Comparison of ENCODE assay signal across 8 mouse cellular contexts in genomic region chr15:25984734-25985492, GRCm38 (mm10). TPM values are rescaled to one million over a fixed set of nuclear protein-coding genes. Genes with fewer than 3 reads are reported as not detected.
A peak's percentile ranks its signal among the peaks of the same experiment; 100 is the strongest.
DNase-seq lines count a peak whose midpoint lies in the region; ATAC-seq and TF ChIP-seq lines count a peak whose summit lies in the region.

No protein-coding gene starts in this region.

- DNase-seq in kidney, postnatal 10 days = no peak
- peak; percentile 8 for DNase-seq in fibroblast of lung, adult 2 months (ENCODE audit: low read depth)
- no peak for DNase-seq in urinary bladder, adult 2 months (ENCODE audit: low spot score)
- no peak for DNase-seq in adrenal gland, postnatal 4 days (ENCODE audit: low spot score in 2 of 2)

- peak overlapping the region; percentile 90 for H3ac ChIP-seq in myocyte (ENCODE audit: control insufficient read depth, insufficient read length)

- peak overlapping the region; percentile 97 for H3K9ac ChIP-seq in kidney, embryonic 16.5 days (replicated peaks; ENCODE audit: low read length)
- peak overlapping the region; percentile 93 for H3K9ac ChIP-seq in limb, embryonic 13.5 days

- no peaks in the 10 kb centered on the region for H3K27me3 ChIP-seq in kidney, embryonic 16.5 days (ENCODE audit: insufficient read depth, low read length)
- H3K27me3 ChIP-seq in limb, embryonic 13.5 days = no peaks in the 10 kb centered on the region
- no peaks in the 10 kb centered on the region for H3K27me3 ChIP-seq in myocyte (ENCODE audit: control insufficient read depth, insufficient read depth, insufficient read length)

- no peak for TF ChIP-seq POLR2A in myocyte (IDR thresholded peaks at IDR 0.05; ENCODE audit: insufficient read length, low read depth)

- H3K36me3 ChIP-seq in kidney, embryonic 16.5 days (ENCODE audit: insufficient read depth, low read length) = peaks cover 10% of the 10 kb centered on the region
- H3K36me3 ChIP-seq in limb, embryonic 13.5 days = peaks cover 24% of the 10 kb centered on the region
- H3K36me3 ChIP-seq in myocyte (ENCODE audit: control insufficient read depth, insufficient read depth) = peaks cover 36% of the 10 kb centered on the region

- under 1% methylated on average over 58 of the region's 71 CpGs for WGBS in kidney, embryonic 16.5 days
- WGBS in limb, embryonic 13.5 days = under 1% methylated on average over 69 of the region's 71 CpGs

- H3K9me3 ChIP-seq in kidney, embryonic 16.5 days (ENCODE audit: low read length) = no peaks in the 10 kb centered on the region
- no peaks in the 10 kb centered on the region for H3K9me3 ChIP-seq in limb, embryonic 13.5 days

- H3K4me2 ChIP-seq in kidney, embryonic 16.5 days (replicated peaks; ENCODE audit: low read depth, low read length) = peak overlapping the region; percentile 83
- H3K4me2 ChIP-seq in limb, embryonic 13.5 days (replicated peaks) = peak overlapping the region; percentile 84
- peak overlapping the region; percentile 99 for H3K4me2 ChIP-seq in myocyte (ENCODE audit: low read depth)

- H3K79me2 ChIP-seq in myocyte (ENCODE audit: control insufficient read depth, insufficient read depth) = peaks cover 57% of the 10 kb centered on the region

- peaks cover 15% of the 10 kb centered on the region for H3K4me1 ChIP-seq in kidney, embryonic 16.5 days (ENCODE audit: insufficient read depth, low read length)
- H3K4me1 ChIP-seq in limb, embryonic 13.5 days = peaks cover 16% of the 10 kb centered on the region

- peak; percentile 36; the same call in 1 of the 2 replicates for ATAC-seq in kidney, embryonic 16.5 days (ENCODE audit: low FRiP score, low TSS enrichment)
- peak; percentile 3 for ATAC-seq in activated CD4-positive, CD25-positive, alpha-beta regulatory T cell, adult 4 months
- ATAC-seq in limb, embryonic 13.5 days (ENCODE audit: low FRiP score, low read depth) = no peak

- peak overlapping the region; percentile 91 for H3K27ac ChIP-seq in kidney, embryonic 16.5 days (ENCODE audit: low read length)
- H3K27ac ChIP-seq in limb, embryonic 13.5 days = peak overlapping the region; percentile 92

- H3K4me3 ChIP-seq in kidney, embryonic 16.5 days (ENCODE audit: low read length) = peak overlapping the region; percentile 100
- peak overlapping the region; percentile 76 for H3K4me3 ChIP-seq in limb, embryonic 13.5 days
- peak overlapping the region; percentile 92 for H3K4me3 ChIP-seq in myocyte

TF ChIP-seq in myocyte, 11 proteins besides CTCF, POLR2A, EP300 and RAD21:
- peak; percentile 51 for TF ChIP-seq POLR2AphosphoS2 (IDR thresholded peaks at IDR 0.05; ENCODE audit: insufficient read length, low read depth)
- TF ChIP-seq CEBPB (IDR thresholded peaks at IDR 0.05; ENCODE audit: insufficient read depth, poor library complexity, severe bottlenecking) = no peak
- no peak for TF ChIP-seq SRF (IDR thresholded peaks at IDR 0.05; ENCODE audit: control insufficient read depth, insufficient read length, low read depth)
- TF ChIP-seq TCF3 (IDR thresholded peaks at IDR 0.05; ENCODE audit: insufficient read length, low read depth) = no peak
- TF ChIP-seq MAX (IDR thresholded peaks at IDR 0.05; ENCODE audit: low read depth) = no peak
- TF ChIP-seq E2F4 (IDR thresholded peaks at IDR 0.05; ENCODE audit: insufficient read depth) = no peak
- TF ChIP-seq REST (IDR thresholded peaks at IDR 0.05; ENCODE audit: insufficient read depth, insufficient read length) = no peak
- no peak for TF ChIP-seq MYOG (IDR thresholded peaks at IDR 0.05; ENCODE audit: control insufficient read depth in 1 of 3, insufficient read depth in 1 of 3, insufficient read length in 2 of 3, low read depth in 2 of 3)

RNA-seq across cellular contexts. Expression of gene Zfp622, which starts 0.7 kb away (rescaled TPM):
- 27.6 and 28.1 TPM in 2 replicates for polyA plus RNA-seq in kidney, embryonic 16.5 days (2015; fragmentation: Nextera tagmentation; extraction: Ambion mirVana)
- polyA plus RNA-seq in activated CD4-positive, CD25-positive, alpha-beta regulatory T cell, adult 4 months (2017; shearing (Covaris generic)) = 10 to 100 TPM in 1 of 2 experiments, 1 to 10 TPM in 1; 8.8 to 15.9 TPM
- polyA plus RNA-seq in limb, embryonic 13.5 days (2015; fragmentation: Nextera tagmentation; extraction: Ambion mirVana) = 28.7 and 31.8 TPM in 2 replicates
- 102 TPM for polyA plus RNA-seq in myocyte (2012; fragmentation: generic; extraction: Trizol)
- 24.4 and 28.1 TPM in 2 replicates for polyA plus RNA-seq in urinary bladder, adult 2 months (2012; rRNA removed)
- total RNA-seq in adrenal gland, postnatal 4 days (2021) = 10 to 100 TPM; 45.7 to 47.3 TPM
